Mouse (Mus musculus) liver, postnatal 0 days (tissue): ENCODE results near the gene Uqcr11.

Experiments used
- CTCF ChIP-seq: sonication (generic); IDR thresholded peaks from 2 replicates; pipeline ENCODE4 v1.5.1; 2016; ENCODE audit warnings: antibody characterized with exemption, low read depth
- EP300 ChIP-seq: IDR thresholded peaks from 2 replicates; pipeline ENCODE4 v1.6.1; 2016; ENCODE audit warnings: antibody characterized with exemption, low read depth, mild to moderate bottlenecking

- TF ChIP-seq CTCF (no peak), EP300 (no peak)
These were observed 8.9 kb upstream of the Uqcr11 start for GRCm38 (mm10) chr10:80415566-80415965.
